Mouse (Mus musculus) mature B cell (primary cell): Measurements from ENCODE around the gene Opcml.

Experiments used
- in situ Hi-C: fragments of 300-500 bp; cut with MboI; formaldehyde crosslinking; loops from 2 replicates; pipeline ENCODE4 v1.14.3; 2019

The Opcml gene

DNA sequence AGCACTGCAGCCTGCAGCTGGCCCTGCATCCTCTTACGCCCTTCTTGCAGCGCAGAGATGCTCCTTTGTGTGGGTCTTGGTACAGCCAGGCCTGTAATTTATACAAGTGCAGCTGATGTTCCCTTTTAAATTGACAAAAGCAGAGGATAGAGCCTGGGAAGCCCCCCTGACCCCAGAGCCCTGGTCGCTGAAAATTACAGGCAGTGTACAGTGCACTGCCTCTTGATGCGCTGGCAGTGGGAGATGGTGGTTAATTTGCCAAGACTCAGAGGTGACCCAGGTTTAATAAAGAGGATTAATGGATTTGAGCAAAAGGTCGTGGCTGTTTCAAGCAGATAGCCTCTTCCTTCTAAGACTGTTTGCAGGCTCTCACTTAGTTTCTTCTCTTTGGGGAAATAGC is 39.9 kb downstream of the Opcml start:
- in situ Hi-C loops, result no loop called here

DNA sequence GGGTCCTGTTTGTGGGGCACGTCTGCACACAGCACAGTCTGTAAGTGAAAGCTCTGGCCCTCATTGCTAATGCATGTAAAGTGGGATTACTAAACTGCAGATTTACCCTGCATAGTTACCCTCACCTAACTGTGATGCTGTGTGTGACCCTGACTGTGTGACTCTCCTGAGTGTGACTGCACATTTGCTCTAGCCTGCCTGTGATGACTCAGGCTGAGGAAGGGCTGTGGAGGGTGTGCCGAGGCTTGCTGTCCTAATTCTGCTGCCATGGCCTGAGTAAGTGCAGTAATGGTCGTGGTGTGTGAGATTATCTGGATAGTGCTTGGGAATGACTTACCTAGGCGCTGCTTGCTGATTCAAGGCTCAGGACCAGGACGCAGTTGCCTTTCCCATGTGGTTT is 52.2 kb downstream of the Opcml start:
- in situ Hi-C loops, result no loop called here

DNA sequence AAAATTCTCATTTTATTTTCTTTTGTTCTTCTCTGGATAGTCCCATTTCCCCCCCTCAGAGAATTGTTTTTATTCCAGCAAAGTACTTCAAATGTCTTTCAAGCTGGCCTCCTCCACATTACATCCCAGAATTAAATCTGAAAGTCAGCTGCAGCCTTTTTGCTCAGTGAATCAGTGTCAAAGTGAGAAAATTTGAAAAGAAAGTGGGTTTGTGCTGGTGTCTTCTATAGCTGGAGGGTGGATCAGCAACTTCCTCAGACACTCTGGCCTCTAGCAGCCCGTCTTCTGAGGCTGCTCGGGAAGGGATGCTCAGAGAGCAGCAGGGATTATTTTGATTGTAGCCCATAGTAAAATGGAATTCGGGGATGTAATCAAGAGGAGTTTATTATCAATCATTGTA is 81.0 kb downstream of the Opcml start:
- in situ Hi-C loops, result no loop called here

DNA sequence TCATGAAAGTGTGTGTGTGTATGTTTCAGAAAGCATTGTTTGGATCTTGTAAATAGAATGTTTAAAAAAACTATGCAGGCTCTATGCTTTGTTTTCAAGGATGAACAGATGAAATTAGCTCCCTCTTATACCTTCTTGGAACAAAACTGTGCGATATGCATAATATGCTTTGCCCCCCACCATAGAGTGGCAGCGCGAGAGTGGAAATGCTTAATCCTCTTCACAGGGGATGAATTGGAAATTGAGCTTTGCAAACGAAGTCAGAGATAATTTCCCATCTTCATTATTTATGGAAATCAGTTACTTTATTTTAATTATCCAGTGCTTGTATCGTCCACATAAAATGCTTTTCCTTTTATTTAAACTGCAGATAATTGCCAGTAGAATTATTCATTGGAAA is 99.1 kb downstream of the Opcml start:
- in situ Hi-C loops, result no loop called here

DNA sequence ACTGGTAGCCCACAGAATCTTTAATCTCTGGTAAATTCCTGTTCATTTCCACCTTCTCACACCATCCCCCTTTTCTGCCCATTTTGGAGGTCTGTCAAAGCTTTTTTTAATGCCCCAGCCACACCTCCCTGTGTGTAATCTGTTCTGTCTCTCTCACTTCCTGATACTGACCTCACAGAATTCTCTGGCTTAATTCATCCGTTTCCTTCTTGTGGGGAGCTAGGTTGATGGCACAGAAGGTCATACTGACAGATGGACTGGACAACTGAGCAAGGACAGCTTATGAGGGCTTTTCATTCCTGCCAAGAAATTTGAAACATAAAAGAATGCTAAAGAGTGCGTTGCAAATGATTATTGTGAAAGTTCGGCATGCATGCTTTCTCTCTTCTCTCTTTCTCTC is 126.7 kb downstream of the Opcml start:
- in situ Hi-C loops, result no loop called here

DNA sequence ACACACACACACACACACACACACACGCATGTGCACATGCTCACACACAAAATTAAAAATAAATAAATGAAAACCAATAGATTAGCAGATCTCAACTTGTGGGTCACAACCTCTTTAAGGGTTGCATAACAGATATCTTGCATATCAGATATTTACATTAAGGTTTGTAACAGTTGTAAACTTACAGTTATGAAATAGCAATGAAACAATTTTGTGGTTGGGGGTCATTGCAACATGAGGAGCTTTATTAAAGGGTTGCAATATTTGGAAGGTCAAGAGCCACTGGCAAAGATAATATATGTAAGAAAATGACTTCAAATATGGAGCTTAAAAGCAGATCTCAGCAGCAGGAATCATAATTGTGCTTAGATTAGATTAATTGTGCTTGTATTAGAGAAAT is 132.9 kb downstream of the Opcml start:
- in situ Hi-C loops, result no loop called here

DNA sequence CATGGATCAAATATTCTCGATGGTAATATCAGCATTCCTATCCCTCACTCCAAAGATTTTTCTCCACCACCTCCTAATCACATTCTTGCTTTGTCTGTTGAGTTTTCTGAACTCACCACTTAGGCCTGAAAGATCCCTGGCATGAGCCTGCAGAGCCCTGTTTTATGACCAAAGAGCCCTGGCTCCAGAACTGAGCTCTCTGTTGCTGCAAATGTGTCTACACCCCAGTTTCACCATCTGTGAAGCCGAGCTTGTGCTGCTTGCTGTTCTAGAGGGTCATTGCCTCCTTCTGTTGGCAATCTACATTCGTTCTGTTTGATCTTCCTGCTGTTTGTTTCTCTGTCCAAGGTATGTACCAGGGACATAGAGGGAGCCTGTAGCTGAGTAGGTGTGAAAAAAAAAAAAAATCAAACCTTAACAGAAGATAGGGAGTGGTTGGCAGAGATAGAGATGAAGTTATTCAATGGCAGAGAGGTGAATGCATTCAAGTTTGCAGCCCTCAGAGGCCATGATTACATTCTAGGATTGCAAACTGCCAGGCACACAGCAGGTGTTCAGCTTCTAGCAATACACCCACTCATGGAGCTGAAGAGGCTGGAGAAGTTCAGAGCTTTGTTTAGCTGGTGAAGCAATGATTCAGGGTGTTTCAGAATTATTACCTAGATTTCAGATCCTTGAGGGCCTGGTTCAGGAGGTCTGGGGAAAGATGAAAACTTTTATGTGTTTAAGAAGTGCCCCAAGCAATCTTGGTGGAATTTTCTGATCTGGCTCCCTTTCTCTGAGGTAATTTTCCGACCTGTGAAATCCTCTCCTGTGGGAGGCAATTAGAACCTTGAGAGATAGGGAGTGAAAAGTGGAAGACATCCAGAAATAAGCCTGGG is 133.6 kb downstream of the Opcml start:
- in situ Hi-C loops, result no loop called here

DNA sequence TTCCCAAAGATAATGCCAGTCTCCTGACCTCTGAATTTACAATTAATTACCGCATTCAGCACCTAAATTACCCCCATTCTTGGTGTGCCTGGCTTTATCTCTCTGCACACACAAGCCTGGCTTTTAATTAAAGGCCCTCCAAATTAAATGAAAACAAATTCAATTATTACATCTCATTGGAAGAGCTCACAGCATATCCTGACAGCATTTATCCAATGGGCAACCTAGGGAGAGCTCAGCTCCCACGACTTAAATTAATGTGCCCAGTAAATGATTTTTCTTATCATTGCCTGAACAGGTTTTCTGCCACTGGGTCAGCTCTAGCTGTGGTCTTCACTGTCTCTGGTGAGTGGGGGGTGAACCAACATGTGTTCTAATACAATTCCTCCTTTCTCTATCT is 135.1 kb downstream of the Opcml start:
- in situ Hi-C loops, result no loop called here

DNA sequence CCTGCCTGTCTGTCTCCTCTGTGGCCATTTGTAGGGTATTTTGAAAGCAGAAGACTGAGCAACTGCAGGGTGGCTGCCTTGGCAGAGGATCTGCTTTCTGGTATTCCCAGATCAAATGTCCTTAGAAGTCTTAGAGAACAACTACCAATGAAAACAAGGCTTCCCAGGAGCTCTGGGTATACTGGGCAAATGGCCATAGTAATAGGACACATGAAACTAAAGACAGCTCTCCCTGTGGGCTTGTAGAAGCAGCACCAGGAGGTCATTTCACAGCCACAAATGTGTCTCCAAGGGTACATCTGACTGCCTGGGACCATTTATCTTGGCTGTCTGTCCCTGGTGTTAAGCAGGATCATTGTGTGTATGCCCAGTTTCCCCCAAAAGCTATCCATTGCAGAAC is 146.7 kb downstream of the Opcml start:
- in situ Hi-C loops, result no loop called here

DNA sequence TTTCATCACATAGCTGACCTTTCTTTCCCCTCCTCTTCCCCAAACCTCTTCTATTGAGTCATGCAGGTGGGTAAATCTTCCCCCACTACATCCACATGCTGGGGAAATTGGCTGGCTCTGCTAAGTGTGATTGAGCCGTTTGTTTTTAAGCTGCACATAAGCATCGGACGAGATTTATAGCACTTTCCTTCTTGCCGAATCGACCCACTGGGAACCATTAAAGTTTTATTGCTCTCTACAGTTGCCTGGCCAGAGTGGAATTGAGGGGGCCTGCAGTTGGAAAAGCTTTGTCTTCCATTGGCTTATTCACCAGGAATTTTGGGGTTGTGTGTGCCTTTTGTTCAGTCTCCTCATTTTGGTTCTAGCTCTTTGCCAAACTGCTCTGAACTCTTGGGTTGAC is 147.1 kb downstream of the Opcml start:
- in situ Hi-C loops, result no loop called here

DNA sequence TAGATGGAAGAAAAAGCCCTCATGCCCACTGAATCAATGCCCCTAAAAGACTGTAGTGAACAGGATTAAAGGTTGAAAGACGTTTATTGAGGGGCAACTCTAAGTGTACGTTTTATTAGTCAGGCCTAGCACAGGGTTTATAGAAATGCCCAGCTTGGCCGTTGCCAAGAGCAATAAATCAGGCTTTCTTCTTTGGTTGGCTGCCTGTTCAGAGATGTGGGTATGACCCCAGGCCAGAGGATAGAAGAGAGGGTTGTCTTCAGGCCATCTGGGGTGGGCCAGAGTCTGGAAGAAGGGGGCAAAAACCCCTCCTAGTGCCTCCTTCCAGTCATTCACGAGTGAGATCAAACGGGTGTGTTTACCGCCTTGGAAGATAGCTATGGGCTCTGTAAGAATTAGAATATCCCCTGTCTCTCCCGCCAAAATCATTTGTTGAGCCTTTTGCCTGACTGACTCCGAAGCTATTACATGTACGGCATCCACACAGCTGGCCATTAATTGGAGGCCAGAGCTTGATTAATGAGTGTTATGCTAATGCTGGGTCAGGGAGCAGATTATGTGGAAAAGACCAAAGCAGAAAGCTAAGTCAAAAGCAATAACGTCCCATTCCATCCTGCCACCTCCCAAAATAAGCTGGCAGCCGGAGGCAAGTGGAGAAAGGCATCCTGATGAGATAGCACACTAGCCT is 154.9 kb downstream of the Opcml start:
- in situ Hi-C loops, result no loop called here

DNA sequence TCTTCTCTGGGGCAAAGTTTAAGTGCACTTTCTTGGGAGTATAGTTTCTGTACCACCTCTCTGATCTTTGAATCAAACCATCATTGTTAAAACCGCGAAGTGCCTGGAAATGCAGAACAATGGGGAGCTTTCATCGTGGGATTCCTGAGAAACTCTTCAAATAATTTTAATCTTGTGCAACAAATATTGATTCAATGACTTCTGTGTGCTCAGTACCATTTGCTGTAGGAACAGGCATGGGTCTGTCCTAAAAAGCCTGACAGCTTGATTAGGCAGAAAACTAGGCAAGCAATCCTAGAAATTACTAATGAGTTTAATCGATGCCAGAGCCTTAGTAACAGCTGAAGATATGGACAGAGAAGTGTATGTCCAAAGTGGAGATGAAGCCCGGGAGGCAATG is 160.5 kb downstream of the Opcml start:
- in situ Hi-C loops, result no loop called here

DNA sequence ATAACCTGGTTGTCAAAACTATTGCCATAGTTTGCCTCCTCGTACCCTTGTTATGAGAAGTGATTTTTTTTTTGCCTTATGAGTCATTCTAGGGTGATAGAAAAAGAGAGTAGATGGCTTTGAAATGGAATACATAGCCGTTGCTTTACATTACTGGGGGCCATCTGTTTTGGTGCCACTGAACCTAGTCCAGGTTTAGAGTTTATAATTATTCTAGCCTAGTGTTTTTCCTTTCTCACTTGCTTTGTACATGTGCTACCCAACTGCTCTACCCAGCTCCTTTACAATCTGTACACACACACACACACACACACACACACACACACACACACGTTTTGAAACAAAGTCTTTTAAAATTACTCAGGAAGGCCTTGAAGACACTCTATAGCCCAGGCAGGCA is 171.1 kb downstream of the Opcml start:
- in situ Hi-C loops, result no loop called here

DNA sequence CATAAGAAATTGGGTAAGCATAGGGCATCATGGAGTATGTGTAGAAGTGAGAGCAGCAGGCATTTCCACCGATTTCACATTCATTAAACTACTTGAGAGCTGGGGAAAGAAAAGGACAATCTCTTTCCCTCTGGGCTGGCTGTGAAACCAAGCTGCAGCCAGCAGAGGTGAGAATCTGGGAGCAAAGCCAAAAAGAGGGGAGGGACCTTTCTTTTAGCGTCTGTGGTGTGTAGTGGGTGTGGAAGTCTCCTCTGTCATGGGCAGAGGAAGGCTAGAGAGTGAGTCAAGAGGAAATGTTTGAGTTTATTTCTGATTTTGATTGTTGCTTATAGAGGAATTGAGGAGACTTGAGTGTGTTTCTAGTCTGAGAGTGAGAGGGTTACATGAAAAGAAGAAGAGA is 172.8 kb downstream of the Opcml start:
- in situ Hi-C loops, result no loop called here

DNA sequence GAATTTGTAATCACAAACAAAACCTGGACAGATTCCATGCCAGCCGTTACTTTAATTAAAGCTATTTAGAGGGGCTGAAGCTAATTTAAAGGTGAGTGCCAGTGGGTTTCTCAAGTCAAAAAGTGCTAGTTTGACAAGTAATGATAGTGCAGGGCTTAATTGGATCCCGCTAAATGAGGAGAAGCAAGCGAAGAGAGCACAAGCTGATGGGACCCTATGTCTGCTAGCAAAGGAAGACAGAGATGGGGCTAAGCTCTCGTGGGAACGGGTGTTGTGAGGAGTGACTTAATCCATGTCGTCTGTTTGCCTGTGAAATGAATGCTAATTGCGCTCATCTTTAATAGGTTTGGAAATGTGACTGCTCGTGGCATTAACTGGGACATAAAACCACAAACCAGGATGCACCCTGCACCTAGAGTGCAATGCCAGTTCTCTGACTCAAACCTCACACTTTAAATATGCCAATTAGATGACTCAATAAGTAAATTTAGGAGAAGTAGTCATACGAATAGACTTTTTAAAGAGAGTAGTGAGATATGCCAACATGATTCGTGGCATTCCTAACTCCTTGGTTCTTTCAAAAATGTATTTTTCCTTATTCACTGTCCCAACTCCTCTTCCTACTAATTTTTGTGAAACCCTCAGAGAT is 174.5 kb downstream of the Opcml start:
- in situ Hi-C loops, result no loop called here

DNA sequence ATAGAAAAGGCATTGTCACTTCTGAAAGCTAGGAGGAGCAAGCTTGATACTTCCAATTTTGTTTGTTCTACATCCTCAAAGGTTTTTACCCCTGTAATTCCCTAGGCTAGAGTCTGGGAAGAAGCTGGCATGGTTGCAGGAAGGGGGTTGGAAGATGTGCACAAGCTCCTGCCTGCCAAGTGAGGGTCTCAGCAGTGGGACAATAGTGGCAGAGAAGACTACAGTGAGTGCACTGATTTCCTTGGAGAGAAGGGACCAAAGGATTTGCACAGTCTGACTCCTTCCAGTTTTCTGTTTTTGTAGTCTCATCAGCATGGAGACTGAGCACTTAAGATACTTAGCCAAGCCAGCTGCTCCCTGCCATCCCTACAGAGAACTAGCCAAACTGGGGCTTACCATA is 177.7 kb downstream of the Opcml start:
- in situ Hi-C loops, result no loop called here

DNA sequence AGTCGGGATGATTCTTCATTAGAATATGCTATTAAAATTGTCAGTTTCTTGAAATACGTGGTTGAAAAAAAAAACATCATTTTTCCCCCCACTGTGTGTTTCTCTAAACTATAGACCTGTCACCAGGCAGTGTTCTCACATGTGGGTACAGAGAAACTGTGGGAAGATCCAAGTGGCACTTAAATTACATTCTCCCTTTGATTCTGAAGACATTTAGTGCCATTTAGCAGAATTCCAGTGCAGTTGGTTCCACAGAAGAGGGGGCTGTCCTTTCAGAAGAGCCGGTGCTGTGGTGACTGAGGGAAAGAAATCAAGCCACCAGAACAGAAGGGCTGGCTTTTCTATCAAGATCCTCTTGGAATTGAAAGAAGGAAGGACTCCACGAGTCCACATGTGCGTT is 181.7 kb downstream of the Opcml start:
- in situ Hi-C loops, result no loop called here

DNA sequence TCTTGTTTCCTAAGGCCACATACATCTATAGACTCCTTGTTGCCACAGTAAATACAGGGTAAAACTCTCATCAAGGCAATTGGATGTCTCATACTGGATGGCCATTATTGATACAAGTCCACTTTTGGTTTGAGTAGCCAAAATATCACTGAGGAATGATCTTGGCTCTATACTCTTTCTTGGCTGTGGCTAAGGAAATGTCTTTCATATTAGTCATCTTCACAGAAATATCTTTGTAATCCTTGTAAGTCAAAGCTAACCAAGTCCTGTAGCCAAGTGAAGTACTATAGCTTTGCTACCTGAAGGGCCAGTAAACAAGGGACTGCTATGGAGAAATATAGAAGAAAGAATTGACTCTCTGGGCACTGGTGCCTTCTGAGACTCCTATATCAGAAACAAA is 192.0 kb downstream of the Opcml start:
- in situ Hi-C loops, result no loop called here

DNA sequence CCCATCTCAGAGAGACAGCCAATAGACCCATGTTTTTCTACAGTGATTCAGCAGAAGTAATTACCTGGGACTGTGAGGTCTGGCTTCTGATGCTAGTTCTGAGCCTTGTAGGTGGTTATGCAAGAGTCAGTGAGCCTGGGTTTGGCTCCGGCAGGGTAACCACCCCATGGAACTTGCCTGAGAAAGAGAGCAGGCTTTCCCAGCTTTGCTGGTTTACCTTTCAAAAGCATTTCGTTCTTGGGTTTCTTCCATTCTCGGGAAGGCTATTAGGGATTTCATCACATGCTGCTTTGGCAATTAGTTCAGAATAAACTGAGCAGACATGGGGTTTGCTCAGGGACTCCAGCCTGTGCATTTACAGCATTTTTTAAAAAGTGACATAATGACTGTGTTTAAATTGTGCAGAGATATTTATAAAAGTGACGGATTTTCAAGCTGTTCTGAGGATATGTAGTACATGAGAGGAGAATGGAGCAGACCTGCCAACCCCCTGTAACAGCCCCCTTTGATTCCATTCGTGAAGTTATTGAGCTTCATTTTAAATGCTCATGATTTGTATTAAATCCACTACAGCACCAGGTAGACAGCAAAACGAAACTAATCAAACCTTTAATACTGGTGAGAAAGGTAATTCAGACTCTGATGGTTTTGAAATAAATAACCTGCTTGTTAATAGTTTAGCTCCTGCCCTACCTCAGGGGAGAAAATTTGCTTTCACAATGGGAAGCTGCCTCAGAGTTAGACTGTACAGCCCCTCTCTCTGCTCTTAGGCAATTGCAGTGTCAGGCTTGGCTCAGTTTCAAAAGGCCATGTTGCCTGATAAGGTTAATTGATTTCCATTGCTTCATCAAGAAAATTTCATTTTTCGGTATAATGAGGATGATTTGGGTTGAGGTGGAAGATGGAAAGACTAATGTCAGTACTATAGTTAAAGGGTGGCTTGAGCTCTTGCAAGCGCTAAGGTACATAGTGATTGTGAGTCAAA is 196.3 kb downstream of the Opcml start:
- in situ Hi-C loops, result no loop called here

DNA sequence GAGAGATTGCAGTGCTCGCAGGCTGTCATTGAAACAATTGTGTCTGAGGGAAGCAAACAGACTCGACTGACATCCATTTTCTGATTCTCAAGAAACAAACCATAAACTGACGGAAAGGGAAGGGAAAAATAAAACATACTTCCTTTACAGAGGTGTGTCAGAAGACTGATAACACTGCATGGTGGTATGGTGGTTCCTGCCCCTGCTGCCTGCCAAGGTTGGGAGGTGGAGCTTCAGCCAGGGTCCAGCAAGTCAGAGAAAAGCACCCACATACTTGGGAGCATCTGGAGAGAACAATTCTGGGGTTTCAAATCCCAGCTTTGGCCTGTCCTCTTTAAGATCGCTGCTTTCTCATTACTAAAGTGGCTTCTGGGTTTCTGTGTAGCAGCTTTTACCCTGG is 201.0 kb downstream of the Opcml start:
- in situ Hi-C loops, result no loop called here

DNA sequence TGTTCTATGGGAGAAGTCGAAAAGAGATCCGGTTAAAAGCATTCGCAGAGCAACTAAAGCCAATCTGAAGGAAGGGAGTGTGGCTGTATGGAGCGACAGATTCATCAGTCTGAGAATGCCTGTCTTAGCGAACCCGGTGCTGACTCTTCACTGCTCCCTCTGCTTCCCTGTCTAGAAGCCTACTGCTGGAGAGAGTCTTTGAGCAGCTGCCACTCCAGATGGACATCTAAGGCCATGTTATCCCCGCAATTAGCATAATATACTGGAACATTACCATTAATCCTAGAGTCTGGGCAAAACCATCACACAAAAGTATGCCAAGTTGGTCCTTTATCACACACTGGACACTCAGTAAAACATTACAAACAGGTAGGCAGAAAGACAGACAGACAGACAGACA is 206.0 kb downstream of the Opcml start:
- in situ Hi-C loops, result no loop called here

DNA sequence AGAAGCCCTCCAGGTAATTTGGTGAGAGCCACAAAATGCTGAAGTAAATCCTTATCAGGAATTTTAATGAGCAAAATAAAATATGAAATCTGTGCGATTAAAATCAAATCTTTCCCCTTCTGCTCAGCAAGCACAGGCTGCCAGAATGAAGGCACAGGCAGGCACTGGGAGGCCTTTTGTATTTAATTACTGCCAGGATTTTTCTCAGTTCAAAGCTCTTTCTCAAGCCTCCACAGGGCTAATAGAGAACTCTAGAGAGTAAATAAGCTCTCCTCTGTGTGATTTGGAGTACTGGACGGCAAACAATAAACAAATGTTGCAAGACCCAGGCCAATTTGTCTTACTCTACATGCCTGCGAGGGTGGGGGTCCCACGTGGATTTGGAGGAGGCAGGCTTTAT is 208.2 kb downstream of the Opcml start:
- in situ Hi-C loops, result no loop called here
